Mouse (Mus musculus) adipocyte (in vitro differentiated cells): ENCODE measurements around the gene Rpsa.
A peak's percentile ranks its signal among the peaks of the same experiment; 100 is the strongest.
"Not testable (repeated sequence)": the region's sequence is repeated elsewhere in the genome, so short reads cannot be mapped to it uniquely, and the experiment has no call there.

Experiments used
- DNase-seq: peaks from one replicate; pipeline ENCODE4 v3.0.0-alpha.2; 2016; ENCODE audit warnings: low spot score

Gene Rpsa

GRCm38 (mm10) chr9:120127538-120128251 lies at the start of gene Rpsa:
Gene Rpsa, plus strand, starts transcription at chr9:120127689.
- DNase-seq: peak; percentile 98

- DNase-seq: no peak
These were observed 49.2 kb upstream of the Rpsa start for GRCm38 (mm10) chr9:120078241-120078640.

- DNase-seq: no peak
These were observed 47.6 kb upstream of the Rpsa start for GRCm38 (mm10) chr9:120079901-120080300.

- DNase-seq: peak; percentile 51
These were observed 46.9 kb upstream of the Rpsa start for GRCm38 (mm10) chr9:120080546-120081108.

GRCm38 (mm10) chr9:120081247-120081646 lies 46.2 kb upstream of the Rpsa start:
- DNase-seq: no peak

GRCm38 (mm10) chr9:120081967-120082366 lies 45.5 kb upstream of the Rpsa start:
- DNase-seq: no peak

GRCm38 (mm10) chr9:120082691-120083090 lies 44.8 kb upstream of the Rpsa start:
- no peak for DNase-seq

- no peak for DNase-seq
These were observed 44.2 kb upstream of the Rpsa start for GRCm38 (mm10) chr9:120083158-120083894.

GRCm38 (mm10) chr9:120084406-120084805 lies 43.1 kb upstream of the Rpsa start:
- DNase-seq: no peak

- no peak for DNase-seq
These were observed 38.4 kb upstream of the Rpsa start for GRCm38 (mm10) chr9:120089125-120089524.

GRCm38 (mm10) chr9:120091086-120091485 lies 36.4 kb upstream of the Rpsa start:
- DNase-seq: no peak

GRCm38 (mm10) chr9:120091696-120092238 lies 35.7 kb upstream of the Rpsa start, which contains the start of gene Ccr8:
Gene Ccr8, plus strand, starts transcription at chr9:120092114.
- DNase-seq: no peak

- no peak for DNase-seq
These were observed 33.8 kb upstream of the Rpsa start for GRCm38 (mm10) chr9:120093701-120094100.

- DNase-seq: no peak
These were observed 31.6 kb upstream of the Rpsa start for GRCm38 (mm10) chr9:120095886-120096285.

- DNase-seq: peak; percentile 78
These were observed 28.8 kb upstream of the Rpsa start for GRCm38 (mm10) chr9:120098682-120099081.

GRCm38 (mm10) chr9:120099304-120099703 lies 28.2 kb upstream of the Rpsa start:
- no peak for DNase-seq

- no peak for DNase-seq
These were observed 26.3 kb upstream of the Rpsa start for GRCm38 (mm10) chr9:120101165-120101564.

- DNase-seq: not testable (repeated sequence)
These were observed 18.5 kb upstream of the Rpsa start for GRCm38 (mm10) chr9:120108953-120109352.

- DNase-seq: peak; percentile 95
These were observed 17.1 kb upstream of the Rpsa start, which contains the start of gene Slc25a38 for GRCm38 (mm10) chr9:120110211-120111018. Gene Slc25a38, plus strand, starts transcription at chr9:120110374.

GRCm38 (mm10) chr9:120111156-120111945 lies 16.1 kb upstream of the Rpsa start:
- no peak for DNase-seq

- no peak for DNase-seq
These were observed 15.0 kb upstream of the Rpsa start for GRCm38 (mm10) chr9:120112472-120112871.
